Mouse (Mus musculus): ENCODE results near the gene Vldlr.

- TF ChIP-seq CTCF (IDR thresholded peaks at IDR 0.05) = no peak
- peak; percentile 81 for TF ChIP-seq EP300 (IDR thresholded peaks at IDR 0.05)
Observed at GRCm38 (mm10) chr19:27228254-27228653, 12.0 kb downstream of the Vldlr start.
